Mouse (Mus musculus): Measurements from ENCODE around the gene Rhbdl3.

GRCm38 (mm10) chr11:80386790-80387189, 86.1 kb downstream of the Rhbdl3 start:
- no peak for TF ChIP-seq POLR2A (IDR thresholded peaks at IDR 0.05; ENCODE audit: extremely low read depth, insufficient read depth, low read length)
- no peak for TF ChIP-seq CTCF (IDR thresholded peaks at IDR 0.05; ENCODE audit: extremely low read depth, insufficient read depth, low read length)

All from cortical plate, adult 2 months (tissue).